Mouse (Mus musculus) embryo, embryonic 11.5 days (tissue): ENCODE measurements around the gene Fbxw19.
"Not testable (repeated sequence)": the region's sequence is repeated elsewhere in the genome, so short reads cannot be mapped to it uniquely, and the experiment has no call there.

Source experiments
- DNase-seq: peaks from one replicate; pipeline ENCODE4 v3.0.0-alpha.2; 2012; ENCODE audit warnings: low read depth, low spot score

The Fbxw19 gene

GRCm38 (mm10) chr9:109495775-109496174 is at the start of gene Fbxw19:
TSS of gene Fbxw19 (minus strand) at chr9:109495875.
- not testable (repeated sequence) for DNase-seq

- no peak for DNase-seq
These were observed 27.9 kb upstream of the Fbxw19 start for GRCm38 (mm10) chr9:109523385-109524064.

DNA sequence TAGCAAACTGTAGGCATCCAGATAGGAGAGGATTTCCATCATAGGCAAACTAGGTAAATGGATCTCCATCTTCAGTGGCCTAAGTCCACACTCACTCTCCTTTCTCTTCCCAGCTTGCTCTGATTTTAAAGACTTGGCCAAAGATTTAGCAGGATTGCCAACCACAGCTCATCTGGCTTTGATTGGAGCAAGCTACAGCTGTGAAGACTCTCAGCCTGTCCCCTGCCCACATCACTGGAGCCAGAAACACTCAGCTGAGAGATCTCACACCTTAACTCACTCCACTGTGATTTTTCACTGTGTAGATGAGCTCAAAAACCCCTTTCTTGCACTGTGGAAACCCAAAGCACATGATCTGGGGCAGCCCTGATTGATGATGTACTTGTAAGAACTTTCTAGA is 46.6 kb downstream of the Fbxw19 start, which contains the start of gene Fbxw16:
Gene Fbxw16, minus strand, starts transcription at position 101 of the 400 bp plus-strand sequence.
- DNase-seq: no peak

GRCm38 (mm10) chr9:109432956-109433355 is 62.7 kb downstream of the Fbxw19 start:
- no peak for DNase-seq
